Mouse (Mus musculus): ENCODE results near the gene Zfp955a. TPM values are rescaled to one million over a fixed set of nuclear protein-coding genes. Genes with fewer than 3 reads are reported as not detected.
"Not testable (repeated sequence)": the region's sequence is repeated elsewhere in the genome, so short reads cannot be mapped to it uniquely, and the experiment has no call there.

Zfp955a gene
- total RNA-seq (2014; fragmentation: Nextera tagmentation) (9.4 and 13.1 TPM in 2 replicates), total RNA-seq (2017) (10.8 and 18.6 TPM in 2 replicates)

GRCm38 (mm10) chr17:33254530-33255318 lies at the start of gene Zfp955a:
Zfp955a (minus strand) TSS chr17:33255145.
- peak; percentile 100 for ATAC-seq (replicated peaks; ENCODE audit: low FRiP score, low TSS enrichment, poor library complexity, severe bottlenecking)

GRCm38 (mm10) chr17:33289876-33290149 lies 34.9 kb upstream of the Zfp955a start:
- not testable (repeated sequence) for ATAC-seq (replicated peaks; ENCODE audit: low FRiP score, low TSS enrichment, poor library complexity, severe bottlenecking)

- peak; percentile 100 for ATAC-seq (replicated peaks; ENCODE audit: low FRiP score, low TSS enrichment, poor library complexity, severe bottlenecking)
These were observed 34.3 kb upstream of the Zfp955a start, which contains the start of gene Zfp955b for GRCm38 (mm10) chr17:33289039-33289875. Zfp955b (plus strand) TSS chr17:33289544.

GRCm38 (mm10) chr17:33268907-33269306 lies 14.0 kb upstream of the Zfp955a start:
- ATAC-seq (replicated peaks; ENCODE audit: low FRiP score, low TSS enrichment, poor library complexity, severe bottlenecking): no peak

GRCm38 (mm10) chr17:33264376-33264775 lies 9.4 kb upstream of the Zfp955a start, which contains the start of gene Olfr63:
Olfr63 (plus strand) TSS chr17:33264676.
- ATAC-seq (replicated peaks; ENCODE audit: low FRiP score, low TSS enrichment, poor library complexity, severe bottlenecking): no peak

GRCm38 (mm10) chr17:33255319-33255657 lies 343 bp upstream of the Zfp955a start:
- ATAC-seq (replicated peaks; ENCODE audit: low FRiP score, low TSS enrichment, poor library complexity, severe bottlenecking): not testable (repeated sequence)

- ATAC-seq (replicated peaks; ENCODE audit: low FRiP score, low TSS enrichment, poor library complexity, severe bottlenecking): not testable (repeated sequence)
These were observed 18.3 kb downstream of the Zfp955a start for GRCm38 (mm10) chr17:33236646-33237045.

- ATAC-seq (replicated peaks; ENCODE audit: low FRiP score, low TSS enrichment, poor library complexity, severe bottlenecking): no peak
These were observed 33.4 kb downstream of the Zfp955a start, which contains the start of gene Olfr1564 for GRCm38 (mm10) chr17:33221590-33221989. Olfr1564 (minus strand) TSS chr17:33221690.

- ATAC-seq (replicated peaks; ENCODE audit: low FRiP score, low TSS enrichment, poor library complexity, severe bottlenecking): not testable (repeated sequence)
These were observed 63.9 kb downstream of the Zfp955a start, which contains the start of gene Olfr239 for GRCm38 (mm10) chr17:33191002-33191401. Olfr239 (plus strand) TSS chr17:33191302.

Other genes with a start within 250 kb of the Zfp955a start
- gene Zfp763, start 221.7 kb downstream of the Zfp955a start, total RNA-seq (2014; fragmentation: Nextera tagmentation): 6.6 and 12.2 TPM in 2 replicates
- gene Zfp763, start 221.7 kb downstream of the Zfp955a start, total RNA-seq (2017): 8.0 and 14.3 TPM in 2 replicates
- not detected in 2 replicates for gene 4921501E09Rik, start 187.1 kb downstream of the Zfp955a start, total RNA-seq (2014; fragmentation: Nextera tagmentation)
- not detected in 2 replicates for gene 4921501E09Rik, start 187.1 kb downstream of the Zfp955a start, total RNA-seq (2017)
- 3.7 and 5.2 TPM in 2 replicates for gene Zfp563, start 165.8 kb downstream of the Zfp955a start, total RNA-seq (2014; fragmentation: Nextera tagmentation)
- 3.9 and 6.8 TPM in 2 replicates for gene Zfp563, start 165.8 kb downstream of the Zfp955a start, total RNA-seq (2017)
- gene Morc2b, start 115.5 kb downstream of the Zfp955a start, total RNA-seq (2014; fragmentation: Nextera tagmentation): not detected in 2 replicates
- gene Morc2b, start 115.5 kb downstream of the Zfp955a start, total RNA-seq (2017): not detected in 2 replicates
- not detected in 2 replicates for gene Olfr55, start 86.7 kb downstream of the Zfp955a start, total RNA-seq (2014; fragmentation: Nextera tagmentation)
- not detected in 2 replicates for gene Olfr55, start 86.7 kb downstream of the Zfp955a start, total RNA-seq (2017)
- not detected in 2 replicates for gene Olfr239, start 63.8 kb downstream of the Zfp955a start, total RNA-seq (2014; fragmentation: Nextera tagmentation)
- gene Olfr239, start 63.8 kb downstream of the Zfp955a start, total RNA-seq (2017): not detected in 2 replicates
- gene Olfr1564, start 33.5 kb downstream of the Zfp955a start, total RNA-seq (2014; fragmentation: Nextera tagmentation): not detected in 2 replicates
- not detected in 2 replicates for gene Olfr1564, start 33.5 kb downstream of the Zfp955a start, total RNA-seq (2017)
- gene Olfr63, start 9.5 kb upstream of the Zfp955a start, total RNA-seq (2014; fragmentation: Nextera tagmentation): 0.12 TPM in 1 of 2 replicates, not detected in the other
- gene Olfr63, start 9.5 kb upstream of the Zfp955a start, total RNA-seq (2017): not detected in 2 replicates
- gene Zfp955b, start 34.4 kb upstream of the Zfp955a start, total RNA-seq (2014; fragmentation: Nextera tagmentation): 5.7 and 6.9 TPM in 2 replicates
- 6.9 and 11.9 TPM in 2 replicates for gene Zfp955b, start 34.4 kb upstream of the Zfp955a start, total RNA-seq (2017)
- 14.1 and 15.4 TPM in 2 replicates for gene Zfp81, start 103.7 kb upstream of the Zfp955a start, total RNA-seq (2014; fragmentation: Nextera tagmentation)
- gene Zfp81, start 103.7 kb upstream of the Zfp955a start, total RNA-seq (2017): 13.4 and 24.3 TPM in 2 replicates
- 21.7 and 34.5 TPM in 2 replicates for gene Zfp101, start 139.5 kb upstream of the Zfp955a start, total RNA-seq (2014; fragmentation: Nextera tagmentation)
- gene Zfp101, start 139.5 kb upstream of the Zfp955a start, total RNA-seq (2017): 20.5 and 37.3 TPM in 2 replicates
- gene Actl9, start 177.8 kb upstream of the Zfp955a start, total RNA-seq (2014; fragmentation: Nextera tagmentation): not detected in 2 replicates
- gene Actl9, start 177.8 kb upstream of the Zfp955a start, total RNA-seq (2017): not detected in 2 replicates

All from megakaryocyte-erythroid progenitor cell, adult 5-6 weeks (primary cell).